Mouse (Mus musculus): Measurements from ENCODE around the gene Pitpnm1. TPM values are rescaled to one million over a fixed set of nuclear protein-coding genes. Genes with fewer than 3 reads are reported as not detected.

Gene Pitpnm1
- total and polyA plus RNA-seq, 3 experiments, result 25.3 to 51.2 TPM; not detected in 1

DNA sequence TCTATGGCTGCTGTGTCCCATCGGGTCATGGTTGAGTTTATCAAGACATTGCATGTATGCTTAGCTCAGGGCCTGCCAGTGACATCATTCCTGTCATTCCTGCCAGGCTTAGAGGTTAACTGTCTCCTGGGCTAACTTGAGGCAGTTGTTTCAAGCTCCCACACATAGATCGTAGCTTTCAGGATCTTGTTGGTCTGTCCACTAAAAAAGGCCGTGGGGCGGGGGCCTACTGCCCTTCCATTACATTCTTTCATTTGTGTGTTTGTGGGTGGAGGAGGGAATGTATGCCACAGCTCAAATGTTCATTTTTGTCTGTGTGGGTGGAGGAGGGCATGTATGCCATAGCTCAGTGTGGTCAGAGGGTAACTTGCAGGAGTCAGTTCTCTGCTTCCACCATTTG, 30.3 kb downstream of the Pitpnm1 start:
- no peak overlapping the region for H3K27ac ChIP-seq (ENCODE audit: control insufficient read depth, low read depth, low read length)
- H3K79me2 ChIP-seq (ENCODE audit: control insufficient read depth, insufficient read depth, low read length, poor library complexity), result peaks cover 4% of the 10 kb centered on the region; the same call in 1 of the 2 replicates
- TF ChIP-seq RAD21 (IDR thresholded peaks at IDR 0.05; ENCODE audit: low read depth, low read length) (no peak), TAL1 (IDR thresholded peaks at IDR 0.05; ENCODE audit: low read length) (no peak), MAZ (IDR thresholded peaks at IDR 0.05; ENCODE audit: low read depth, low read length) (no peak), SIN3A (IDR thresholded peaks at IDR 0.05; ENCODE audit: low read length) (no peak), POLR2A (IDR thresholded peaks at IDR 0.05; ENCODE audit: control insufficient read depth in 1 of 2, insufficient read depth in 1 of 2, low read depth in 1 of 2, low read length in 2 of 2, poor library complexity in 1 of 2) (no peak), MAFK (IDR thresholded peaks at IDR 0.05; ENCODE audit: borderline replicate concordance, low read depth, low read length) (no peak), EP300 (IDR thresholded peaks at IDR 0.05; ENCODE audit: low read depth in 1 of 2, low read length in 2 of 2) (no peak), ZMIZ1 (IDR thresholded peaks at IDR 0.05; ENCODE audit: low read depth, low read length) (no peak), ZNF384 (IDR thresholded peaks at IDR 0.05; ENCODE audit: low read depth, low read length) (no peak), KAT2A (conservative IDR thresholded peaks at IDR 0.05; ENCODE audit: low read depth, low read length) (no peak), TCF12 (IDR thresholded peaks at IDR 0.05; ENCODE audit: low read depth, low read length) (no peak), MYC (IDR thresholded peaks at IDR 0.05; ENCODE audit: low read depth, low read length) (no peak), SMC3 (IDR thresholded peaks at IDR 0.05; ENCODE audit: low read depth, low read length) (no peak), ZKSCAN1 (IDR thresholded peaks at IDR 0.05; ENCODE audit: low read depth, low read length) (no peak), ZC3H11A (IDR thresholded peaks at IDR 0.05; ENCODE audit: low read depth, low read length) (no peak), MAX (IDR thresholded peaks at IDR 0.05; ENCODE audit: low read length) (no peak), GATA1 (IDR thresholded peaks at IDR 0.05; ENCODE audit: low read depth, low read length) (no peak), MYB (IDR thresholded peaks at IDR 0.05; ENCODE audit: low read depth, low read length) (no peak), BHLHE40 (IDR thresholded peaks at IDR 0.05; ENCODE audit: borderline replicate concordance, low read depth, low read length) (no peak)
- no peak overlapping the region for H3K4me3 ChIP-seq (ENCODE audit: control insufficient read depth in 1 of 2, insufficient read depth in 1 of 2, low read depth in 2 of 2, low read length in 2 of 2)
- peaks cover 0 to 4% of the 10 kb centered on the region in 2 experiments; a peak in 2 of 4 replicates for H3K36me3 ChIP-seq (ENCODE audit: control insufficient read depth in 1 of 2, insufficient read depth in 2 of 2, low read length in 2 of 2)
- H3K4me1 ChIP-seq (ENCODE audit: control insufficient read depth in 1 of 2, insufficient read depth in 2 of 2, low read length in 2 of 2), result peaks cover 0 to under 1% of the 10 kb centered on the region in 2 experiments; a peak in 3 of 4 replicates
- H3K27me3 ChIP-seq (ENCODE audit: control insufficient read depth in 1 of 2, insufficient read depth in 2 of 2, low read length in 2 of 2), result no peaks in the 10 kb centered on the region
- H3K9me3 ChIP-seq (replicated peaks; ENCODE audit: insufficient read depth, low read length), result no peaks in the 10 kb centered on the region
- DNase-seq (ENCODE audit: low read depth, low spot score), result no peak
- no peak overlapping the region for H3K9ac ChIP-seq (ENCODE audit: control insufficient read depth, low read depth, low read length, poor library complexity, severe bottlenecking)

DNA sequence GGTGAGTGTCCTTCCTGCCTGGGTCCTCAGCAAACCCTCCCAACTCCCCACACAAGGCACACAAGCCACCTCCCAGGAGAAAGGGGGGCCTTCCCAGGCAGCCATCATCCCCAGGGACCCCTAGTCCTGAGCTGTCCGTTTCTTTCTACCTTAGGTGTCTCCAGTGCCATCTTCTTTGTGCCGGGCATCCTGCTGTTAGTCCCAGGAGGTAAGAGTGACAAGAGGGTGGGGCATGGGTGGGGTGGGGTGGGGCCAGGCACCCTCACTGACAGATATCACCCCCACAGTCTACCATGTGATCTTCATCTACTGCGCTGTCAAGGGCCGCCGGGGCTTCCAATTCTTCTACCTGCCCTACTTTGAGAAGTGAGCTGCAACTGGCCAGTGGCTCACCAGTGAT, 31.3 kb downstream of the Pitpnm1 start:
- Histone ChIP-seq H3K27ac (ENCODE audit: control insufficient read depth, low read depth, low read length) (no peak overlapping the region), H3K9ac (ENCODE audit: control insufficient read depth, low read depth, low read length, poor library complexity, severe bottlenecking) (no peak overlapping the region), H3K36me3 (ENCODE audit: control insufficient read depth in 1 of 2, insufficient read depth in 2 of 2, low read length in 2 of 2) (peaks cover 0 to 3% of the 10 kb centered on the region in 2 experiments; a peak in 1 of 4 replicates), H3K9me3 (replicated peaks; ENCODE audit: insufficient read depth, low read length) (no peaks in the 10 kb centered on the region), H3K4me3 (ENCODE audit: control insufficient read depth in 1 of 2, insufficient read depth in 1 of 2, low read depth in 2 of 2, low read length in 2 of 2) (no peak overlapping the region), H3K27me3 (ENCODE audit: control insufficient read depth in 1 of 2, insufficient read depth in 2 of 2, low read length in 2 of 2) (no peaks in the 10 kb centered on the region), H3K79me2 (ENCODE audit: control insufficient read depth, insufficient read depth, low read length, poor library complexity) (peaks cover 2% of the 10 kb centered on the region; the same call in 1 of the 2 replicates), H3K4me1 (ENCODE audit: control insufficient read depth in 1 of 2, insufficient read depth in 2 of 2, low read length in 2 of 2) (no peaks in the 10 kb centered on the region)
- DNase-seq (ENCODE audit: low read depth, low spot score), result no peak
- TF ChIP-seq E2F4 (IDR thresholded peaks at IDR 0.05; ENCODE audit: borderline replicate concordance, low read depth, low read length), result no peak
- no peak for TF ChIP-seq USF2 (IDR thresholded peaks at IDR 0.05; ENCODE audit: borderline replicate concordance in 1 of 2, insufficient read depth in 1 of 2, low read depth in 1 of 2, low read length in 2 of 2)
- no peak for TF ChIP-seq EP300 (IDR thresholded peaks at IDR 0.05; ENCODE audit: low read depth in 1 of 2, low read length in 2 of 2)
- TF ChIP-seq SMC3 (IDR thresholded peaks at IDR 0.05; ENCODE audit: low read depth, low read length), result no peak
- TF ChIP-seq ETS1 (IDR thresholded peaks at IDR 0.05; ENCODE audit: low read depth, low read length), result no peak
- no peak for TF ChIP-seq GATA1 (IDR thresholded peaks at IDR 0.05; ENCODE audit: low read depth, low read length)
- TF ChIP-seq TAL1 (IDR thresholded peaks at IDR 0.05; ENCODE audit: low read length), result no peak
- no peak for TF ChIP-seq HCFC1 (IDR thresholded peaks at IDR 0.05; ENCODE audit: low read depth, low read length)
- no peak for TF ChIP-seq MAX (IDR thresholded peaks at IDR 0.05; ENCODE audit: low read length)
- no peak for TF ChIP-seq ZNF384 (IDR thresholded peaks at IDR 0.05; ENCODE audit: low read depth, low read length)
- no peak for TF ChIP-seq NELFE (IDR thresholded peaks at IDR 0.05; ENCODE audit: low read depth, low read length)
- no peak for TF ChIP-seq TCF12 (IDR thresholded peaks at IDR 0.05; ENCODE audit: low read depth, low read length)
- no peak for TF ChIP-seq TBP (IDR thresholded peaks at IDR 0.05; ENCODE audit: low read depth, low read length)
- no peak for TF ChIP-seq MXI1 (IDR thresholded peaks at IDR 0.05; ENCODE audit: low read depth, low read length)
- TF ChIP-seq KAT2A (conservative IDR thresholded peaks at IDR 0.05; ENCODE audit: low read depth, low read length), result no peak
